Mouse (Mus musculus): ENCODE data around the gene Ctc1.

Ctc1 gene

GRCm38 (mm10) chr11:69071262-69071661 lies 55.6 kb downstream of the Ctc1 start:
- DNase-seq = no peak

GRCm38 (mm10) chr11:69072234-69072633 lies 56.5 kb downstream of the Ctc1 start:
- DNase-seq = no peak

- DNase-seq = no peak
Observed at GRCm38 (mm10) chr11:69072666-69073064, 57.0 kb downstream of the Ctc1 start.

- DNase-seq = peak; percentile 89
Observed at GRCm38 (mm10) chr11:69073065-69073888, 57.6 kb downstream of the Ctc1 start.

- no peak for DNase-seq
Observed at GRCm38 (mm10) chr11:69073951-69074775, 58.5 kb downstream of the Ctc1 start.

GRCm38 (mm10) chr11:69074776-69075069 lies 59.0 kb downstream of the Ctc1 start:
- no peak for DNase-seq

GRCm38 (mm10) chr11:69075764-69076479 lies 60.2 kb downstream of the Ctc1 start:
- no peak for DNase-seq

- DNase-seq = no peak
Observed at GRCm38 (mm10) chr11:69076572-69076971, 60.9 kb downstream of the Ctc1 start.

GRCm38 (mm10) chr11:69077316-69077715 lies 61.6 kb downstream of the Ctc1 start:
- no peak for DNase-seq

- DNase-seq = no peak
Observed at GRCm38 (mm10) chr11:69078041-69078440, 62.3 kb downstream of the Ctc1 start.

- DNase-seq = no peak
Observed at GRCm38 (mm10) chr11:69078805-69079438, 63.2 kb downstream of the Ctc1 start.

- DNase-seq = no peak
Observed at GRCm38 (mm10) chr11:69080102-69080854, 64.6 kb downstream of the Ctc1 start.

- DNase-seq = no peak
Observed at GRCm38 (mm10) chr11:69080855-69081222, 65.1 kb downstream of the Ctc1 start.

GRCm38 (mm10) chr11:69081613-69082012 lies 65.9 kb downstream of the Ctc1 start:
- DNase-seq = no peak

GRCm38 (mm10) chr11:69085608-69086007 lies 69.9 kb downstream of the Ctc1 start:
- DNase-seq = no peak
